Mouse (Mus musculus) embryo, embryonic 11 days (tissue): ENCODE data around the gene Gm16442.
"Not testable (repeated sequence)": the region's sequence is repeated elsewhere in the genome, so short reads cannot be mapped to it uniquely, and the experiment has no call there.

ENCODE experiments used
- DNase-seq: peaks from one replicate; pipeline ENCODE4 v3.0.0-alpha.2; 2015

Gene Gm16442

DNA sequence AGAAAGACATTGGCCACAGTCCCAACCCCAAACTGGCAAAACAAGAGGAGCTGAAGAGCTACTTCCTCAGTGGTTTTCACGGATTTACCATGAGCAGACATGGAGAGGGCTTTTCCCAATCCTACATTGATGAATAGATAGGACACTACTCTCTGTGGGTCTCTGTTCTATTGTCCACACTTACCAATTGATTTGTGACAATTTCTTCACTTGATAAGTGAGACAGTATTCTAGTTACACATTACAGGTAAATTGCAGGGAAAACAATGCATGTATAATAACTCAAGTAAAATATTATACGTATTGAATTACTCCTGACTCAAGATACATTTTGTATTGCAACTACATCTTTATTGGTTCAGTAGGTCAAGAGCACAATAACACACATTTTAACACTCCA lies at the start of gene Gm16442:
Gene Gm16442, minus strand, starts transcription at position 101 of the 400 bp plus-strand sequence.
- DNase-seq: not testable (repeated sequence)

DNA sequence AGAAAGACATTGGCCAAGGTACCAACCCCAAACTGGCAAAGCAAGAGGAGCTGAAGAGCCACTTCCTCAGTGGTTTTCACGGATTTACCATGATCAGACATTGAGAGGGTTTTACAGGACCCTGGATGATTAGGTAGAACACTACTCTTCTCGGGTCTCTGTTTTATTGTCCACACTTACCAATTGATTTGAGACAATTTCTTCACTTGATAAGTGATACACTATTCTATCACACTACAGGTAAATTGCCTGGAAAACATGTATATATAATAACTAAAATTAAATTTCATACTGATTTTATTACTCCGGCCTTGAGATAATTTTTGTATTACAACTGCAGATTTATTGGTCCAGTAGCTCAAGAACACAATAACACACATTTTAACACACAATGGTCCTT lies 45.9 kb upstream of the Gm16442 start, which contains the start of gene Vmn1r94:
Gene Vmn1r94, minus strand, starts transcription at position 101 of the 400 bp plus-strand sequence.
- DNase-seq: not testable (repeated sequence)

DNA sequence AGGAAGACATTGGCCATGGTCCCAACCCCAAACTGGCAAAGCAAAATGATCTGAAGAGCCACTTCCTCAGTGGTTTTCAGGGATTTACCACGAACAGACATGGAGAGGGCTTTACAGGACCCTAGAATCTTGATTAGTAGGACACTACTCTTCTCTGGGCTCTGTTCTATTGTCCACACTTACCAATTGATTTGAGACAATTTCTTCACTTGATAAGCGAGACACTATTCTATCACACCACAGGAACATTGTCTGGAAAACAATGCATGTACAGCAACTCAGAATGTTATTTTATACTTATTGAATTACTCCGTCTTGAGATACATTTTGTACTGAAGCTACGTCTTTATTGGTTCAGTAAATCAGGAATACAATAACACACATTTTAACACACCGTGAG lies 16.6 kb upstream of the Gm16442 start, which contains the start of gene Vmn1r93:
Gene Vmn1r93, minus strand, starts transcription at position 101 of the 400 bp plus-strand sequence.
- DNase-seq: not testable (repeated sequence)

DNA sequence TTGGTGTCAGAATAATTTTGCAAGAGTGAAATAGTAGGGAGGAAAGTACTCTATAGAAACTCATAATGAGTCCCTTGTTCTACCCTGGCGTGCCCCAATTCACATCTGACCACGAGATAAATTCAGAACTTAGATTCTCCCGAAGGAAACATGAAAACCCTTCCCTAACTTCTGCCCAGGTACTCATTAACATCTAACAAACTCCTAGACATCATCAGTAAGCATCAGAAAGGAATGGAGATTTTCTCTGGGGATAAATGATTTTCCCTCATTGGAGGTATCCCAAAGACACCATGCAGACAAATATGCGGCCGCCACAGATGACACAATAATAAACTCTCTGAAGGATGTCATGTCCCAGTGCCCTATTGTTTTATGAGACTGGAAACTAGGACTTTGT lies 23.0 kb downstream of the Gm16442 start, which contains the start of gene Vmn1r91:
Gene Vmn1r91, plus strand, starts transcription at position 301 of the 400 bp plus-strand sequence.
- not testable (repeated sequence) for DNase-seq

DNA sequence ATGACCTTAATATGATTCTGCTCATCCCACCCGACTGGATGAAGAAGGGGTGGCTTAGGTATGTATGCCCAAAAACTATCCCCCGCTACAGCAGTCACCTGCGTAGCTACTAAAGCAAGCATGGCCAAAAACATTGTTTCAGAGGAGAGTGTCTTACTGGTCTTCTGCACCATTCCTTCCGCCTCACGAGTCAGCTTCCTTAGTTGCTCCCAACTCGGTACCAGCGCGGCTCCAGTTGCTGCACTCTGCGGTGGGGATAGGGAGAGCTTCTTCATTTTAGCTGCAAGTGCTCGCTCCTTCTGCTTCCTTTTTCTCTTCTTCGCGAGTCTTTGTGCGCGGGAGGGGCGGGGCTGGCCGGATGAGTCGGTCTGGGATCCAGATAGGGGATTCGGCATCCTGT lies 44.3 kb downstream of the Gm16442 start:
- not testable (repeated sequence) for DNase-seq
